Mouse (Mus musculus): Measurements from ENCODE around the gene 1810030O07Rik.
"Not testable (repeated sequence)": the region's sequence is repeated elsewhere in the genome, so short reads cannot be mapped to it uniquely, and the experiment has no call there.

Gene 1810030O07Rik

DNA sequence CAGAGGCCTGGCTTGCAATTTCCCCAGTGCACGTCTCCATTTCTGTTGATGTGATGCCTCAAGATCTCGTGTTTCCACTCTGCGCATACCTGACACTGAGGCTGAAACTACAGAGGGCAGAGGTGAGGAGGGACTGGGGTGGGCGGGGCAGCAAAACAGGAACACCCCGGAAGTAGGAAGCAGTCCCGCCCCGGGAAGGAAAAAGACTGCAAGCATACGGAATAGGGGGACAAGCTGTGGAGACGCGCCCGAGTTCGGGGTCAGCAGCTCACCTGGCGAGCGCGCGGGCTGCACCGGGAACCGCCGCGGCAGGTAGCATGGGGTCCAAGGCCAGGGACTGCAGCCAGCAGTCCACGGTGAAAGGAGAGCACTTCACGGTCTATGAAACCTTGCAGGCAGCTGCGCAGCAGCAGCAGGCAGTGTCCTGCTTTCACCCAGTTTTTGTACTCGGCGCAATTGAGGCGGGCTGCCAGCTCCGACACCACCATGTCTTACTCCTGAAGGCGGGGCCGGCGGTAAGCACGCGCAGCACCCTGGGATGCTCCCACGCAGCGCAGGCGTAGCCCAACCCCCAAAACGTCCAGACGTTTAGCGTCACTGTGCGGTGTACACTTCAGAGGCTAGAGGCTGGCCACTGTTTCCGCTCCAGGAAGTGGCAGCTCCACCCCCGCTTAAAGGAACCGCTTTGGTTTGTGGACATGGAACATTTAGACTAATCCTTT is at the start of gene 1810030O07Rik:
Gene 1810030O07Rik, minus strand, starts transcription at position 615 of the 722 bp plus-strand sequence.
- DNase-seq = peak; percentile 94

DNA sequence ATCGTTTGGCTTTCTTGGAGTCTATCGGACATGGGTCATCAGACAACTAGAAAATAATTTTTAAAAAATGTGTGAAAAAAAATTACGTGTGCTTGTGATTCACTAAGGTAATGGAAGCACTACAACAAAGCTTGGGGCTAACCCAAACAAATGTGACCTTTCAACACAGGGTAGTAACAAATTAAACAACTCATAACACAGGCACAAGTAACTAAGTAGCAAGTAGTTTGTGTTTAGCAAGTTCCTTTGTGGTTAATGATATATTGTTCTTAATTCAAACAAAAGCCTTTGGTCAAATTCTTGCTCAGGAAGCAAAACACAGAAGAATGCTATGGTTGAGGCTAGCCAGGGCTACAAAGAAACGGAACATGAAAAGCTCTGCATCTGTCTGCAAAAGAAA is 42.6 kb upstream of the 1810030O07Rik start:
- DNase-seq = no peak

DNA sequence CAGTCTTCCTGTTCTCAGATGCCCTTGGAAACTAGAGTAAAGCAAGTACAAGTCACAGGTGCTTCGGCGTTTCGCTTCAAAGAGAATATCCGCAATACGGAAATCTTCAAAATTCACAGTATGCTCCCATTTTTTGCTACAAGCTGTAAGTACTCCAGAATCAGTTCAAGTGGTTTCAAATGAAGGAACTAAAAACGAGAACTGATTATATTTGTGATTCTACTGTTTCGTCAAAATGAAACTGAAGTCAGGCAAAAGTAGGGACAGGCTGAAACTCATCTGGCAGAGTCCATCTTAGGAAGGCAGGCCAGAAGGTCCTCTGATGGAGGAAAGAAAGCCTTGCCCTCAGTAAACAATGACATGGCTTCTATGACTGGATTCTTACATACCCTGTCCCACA is 40.3 kb upstream of the 1810030O07Rik start:
- no peak for DNase-seq

DNA sequence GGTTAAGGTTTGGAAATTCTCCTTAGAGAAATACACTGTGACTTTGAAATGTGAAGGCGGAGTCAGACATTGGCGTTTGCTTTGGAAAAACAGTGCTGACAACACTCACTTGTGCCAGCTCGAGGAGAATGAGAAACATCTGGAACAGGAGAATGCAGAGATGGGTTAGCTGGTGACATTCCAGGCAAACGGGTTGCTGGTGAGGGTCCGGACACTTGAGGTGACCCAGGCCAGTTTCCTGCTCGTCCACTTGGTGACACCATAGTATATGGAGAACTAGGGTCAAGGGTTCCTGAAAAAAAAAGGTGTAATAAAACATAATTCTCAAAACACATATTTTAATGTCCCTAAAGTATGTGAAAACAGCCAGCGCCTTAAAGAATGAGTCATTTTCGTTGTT is 13.4 kb upstream of the 1810030O07Rik start:
- no peak for DNase-seq

DNA sequence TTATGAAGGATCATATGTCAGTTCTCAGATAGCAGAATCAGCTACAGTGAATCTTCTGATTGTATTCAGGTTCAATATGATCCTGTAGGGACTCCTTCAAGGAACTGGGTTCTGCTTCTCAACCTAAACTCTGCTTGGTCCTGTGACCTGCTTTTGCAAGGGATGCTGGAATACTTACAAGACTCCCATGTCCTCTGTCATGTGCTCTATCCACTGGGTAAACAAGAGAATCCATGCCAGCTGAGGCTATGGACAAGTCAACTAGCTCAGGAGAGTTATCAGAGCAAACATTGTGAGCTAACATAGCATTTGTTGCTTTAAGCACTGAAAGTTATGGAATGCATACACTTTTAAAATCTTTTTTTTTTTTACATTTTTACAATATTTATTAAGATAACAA is 12.6 kb upstream of the 1810030O07Rik start:
- DNase-seq = no peak

DNA sequence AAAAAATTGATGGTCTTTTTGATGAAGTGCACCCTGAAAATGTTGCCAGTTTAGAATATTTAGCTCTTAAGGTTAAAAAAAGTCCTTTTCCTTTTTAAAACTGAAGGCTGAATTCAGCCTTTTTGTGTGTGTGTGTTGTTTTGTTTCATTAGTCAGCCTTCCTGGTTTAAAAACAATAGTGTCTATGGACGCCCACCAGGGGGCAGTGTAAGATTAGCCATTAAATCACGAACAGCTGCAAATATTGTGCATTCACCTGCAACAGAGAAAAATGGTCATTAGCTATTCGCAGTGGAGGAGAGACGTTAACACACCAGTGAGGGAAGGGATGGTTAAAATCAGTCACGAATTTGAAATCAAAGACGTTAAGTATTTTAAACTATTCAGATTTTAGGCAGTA is 3.9 kb upstream of the 1810030O07Rik start:
- peak; percentile 41 for DNase-seq

DNA sequence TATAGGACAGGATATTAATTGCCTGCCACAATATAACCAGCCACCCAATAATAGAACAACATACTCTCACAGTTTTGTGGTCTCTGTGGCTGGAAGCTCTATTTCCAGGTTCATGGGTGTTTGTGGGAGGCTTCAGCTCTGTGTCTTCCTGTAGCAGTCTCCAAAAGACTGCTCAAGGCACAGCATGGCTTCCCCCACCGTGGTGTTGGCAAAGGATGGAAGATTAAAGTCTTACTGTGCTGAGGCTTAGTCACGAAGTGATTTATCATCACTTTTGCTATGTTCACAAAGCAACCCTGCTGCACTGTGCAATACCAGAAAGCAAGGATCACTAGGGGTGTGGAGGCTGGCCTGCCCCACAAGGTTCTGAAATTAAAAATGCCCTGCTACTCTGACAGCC is 19.6 kb downstream of the 1810030O07Rik start:
- no peak for DNase-seq

DNA sequence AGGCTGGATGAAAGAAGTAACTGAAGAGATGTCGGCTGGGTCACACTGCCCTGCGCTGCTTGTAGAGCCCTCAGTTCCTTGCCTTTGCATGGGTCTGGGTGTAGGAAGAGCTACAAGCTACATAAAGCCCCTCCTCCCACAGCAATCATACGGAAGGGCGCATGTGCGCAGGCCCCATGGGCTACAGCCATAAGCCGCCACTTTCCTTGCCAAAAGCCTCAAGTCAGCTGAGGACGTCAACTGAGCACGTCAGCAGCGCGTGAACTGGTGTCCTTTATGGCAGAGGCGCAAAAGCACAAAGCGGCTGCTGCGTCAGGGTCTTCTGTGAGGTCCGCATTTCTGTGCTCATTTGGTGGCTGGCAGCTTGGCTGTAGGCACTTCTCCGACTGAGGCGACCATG is 21.6 kb downstream of the 1810030O07Rik start:
- no peak for DNase-seq

DNA sequence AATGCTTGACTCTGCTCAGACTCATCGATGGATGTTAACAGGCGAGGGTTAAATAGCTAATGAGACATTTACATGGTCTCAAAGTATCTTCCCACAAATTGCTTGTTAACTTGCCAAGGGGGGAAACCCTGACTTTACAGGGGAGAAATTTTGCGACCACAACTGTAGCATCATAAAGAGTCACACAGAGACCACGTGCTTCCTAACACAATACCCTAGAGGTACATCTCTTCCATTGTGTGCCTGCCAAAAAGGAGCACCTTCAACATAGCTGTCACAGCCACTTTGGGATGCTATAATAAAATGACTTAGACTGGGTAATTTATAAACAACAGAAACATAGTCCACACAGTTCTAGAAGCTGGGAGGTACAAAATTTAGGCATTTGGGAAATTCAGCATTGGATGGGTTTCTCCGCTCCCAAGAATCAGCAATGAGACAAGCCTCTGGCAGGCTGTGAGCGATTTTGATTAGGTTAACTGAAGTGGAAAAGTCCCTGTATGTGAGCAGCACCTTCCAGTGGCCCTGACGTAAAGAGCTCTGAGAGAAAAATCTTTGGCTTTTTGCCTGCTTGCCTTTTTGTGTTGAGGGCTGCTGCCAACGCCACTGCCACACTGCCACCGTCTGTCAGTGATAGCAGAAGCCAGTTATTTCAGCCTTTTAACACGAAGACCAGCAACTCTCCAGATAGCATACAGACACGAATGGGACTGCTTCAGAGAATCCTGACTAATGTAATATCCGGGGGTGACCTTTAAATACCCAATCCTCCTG is 27.8 kb downstream of the 1810030O07Rik start:
- DNase-seq = peak; percentile 37

DNA sequence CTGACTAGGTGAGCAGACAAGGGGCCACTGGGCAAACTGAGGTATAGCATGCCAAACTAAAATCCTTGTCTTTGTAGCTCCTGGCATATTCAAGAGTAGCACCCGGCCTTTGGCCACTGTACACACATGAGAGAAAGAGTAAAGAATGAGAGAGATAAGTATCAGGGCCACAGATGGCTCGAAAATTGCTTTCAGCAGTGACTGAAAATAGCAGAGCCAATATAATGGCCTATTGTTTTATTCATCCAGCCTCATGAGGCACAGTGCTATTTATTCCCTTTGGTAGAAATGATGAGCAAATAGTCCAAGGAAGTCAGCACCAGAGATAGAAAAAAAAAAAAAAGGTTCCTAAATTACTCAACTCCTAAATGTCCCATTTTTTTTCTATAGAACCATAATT is 28.5 kb downstream of the 1810030O07Rik start:
- peak; percentile 19 for DNase-seq

DNA sequence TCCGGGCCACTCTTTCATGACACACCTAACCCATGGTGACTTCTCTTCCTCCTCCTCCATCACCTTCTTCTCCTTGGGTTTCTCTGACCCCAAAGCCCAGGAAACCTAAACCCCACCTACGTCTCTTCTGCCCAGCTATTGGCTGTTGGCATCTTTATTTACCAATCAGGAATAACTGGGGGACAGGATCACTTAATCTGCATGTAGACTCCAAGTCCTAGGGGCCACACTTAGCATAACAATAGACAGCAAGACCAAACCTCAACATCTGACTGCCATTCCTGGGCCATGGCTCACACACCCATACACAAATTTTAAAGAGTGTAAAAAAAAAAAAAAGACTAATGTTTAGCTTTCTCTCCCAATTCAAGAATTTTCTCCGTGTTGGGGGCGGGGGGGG is 48.3 kb downstream of the 1810030O07Rik start:
- DNase-seq = no peak

DNA sequence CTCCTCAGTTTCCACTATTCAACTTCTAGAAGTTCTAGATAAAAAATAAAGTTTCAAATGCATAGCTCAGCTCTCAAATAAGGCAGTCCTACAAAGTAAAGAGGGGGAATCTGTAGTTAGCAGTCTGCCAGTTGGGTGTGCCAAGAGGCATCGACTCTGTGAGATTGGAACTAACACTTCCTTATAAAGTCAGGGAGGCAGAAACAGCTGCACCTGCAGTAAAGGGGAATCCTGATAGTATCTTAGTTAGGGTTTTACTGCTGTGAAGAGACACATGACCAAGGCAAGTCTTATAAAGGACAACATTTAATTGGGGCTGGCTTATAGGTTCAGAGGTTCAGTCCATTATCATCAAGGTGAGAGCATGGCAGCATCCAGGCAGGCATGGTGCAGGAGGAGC is 61.1 kb downstream of the 1810030O07Rik start:
- DNase-seq = not testable (repeated sequence)

DNA sequence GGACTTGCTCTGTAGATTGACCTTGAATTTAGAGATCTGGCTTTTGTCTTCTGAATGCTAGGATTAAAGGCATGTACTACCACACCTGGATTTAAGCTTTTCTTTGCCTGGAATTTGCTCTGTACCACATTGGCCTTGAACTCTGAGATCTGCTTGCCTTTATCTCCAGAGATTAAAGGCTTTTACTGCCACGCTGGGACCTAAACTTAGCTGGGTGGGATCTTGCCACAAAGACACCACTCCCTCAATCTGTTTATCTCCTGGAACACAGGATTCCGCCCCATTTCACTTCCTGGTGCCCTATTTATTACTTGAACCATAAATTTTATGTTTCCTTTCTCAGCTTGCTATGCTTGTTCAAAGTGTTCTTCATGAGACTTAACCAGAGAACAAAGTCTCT is 62.3 kb downstream of the 1810030O07Rik start:
- DNase-seq = no peak

DNA sequence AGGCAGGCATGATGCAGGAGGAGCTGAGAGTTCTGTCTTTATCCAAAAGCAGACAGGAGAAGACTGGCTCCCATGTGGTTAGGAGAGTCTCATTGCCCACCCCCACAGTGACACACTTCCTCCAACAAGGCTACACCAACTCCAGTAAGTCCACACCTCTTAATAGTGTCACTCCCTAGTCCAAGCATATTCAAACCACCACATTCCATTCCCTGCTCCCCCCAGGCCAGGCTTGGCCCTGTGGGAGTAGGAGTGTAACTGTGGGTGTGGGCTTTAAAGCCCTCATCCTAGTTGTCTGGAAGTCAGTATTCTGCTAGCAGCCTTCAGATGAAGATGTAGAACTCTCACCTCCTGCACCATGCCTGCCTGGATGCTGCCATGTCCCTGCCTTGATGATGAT is 62.9 kb downstream of the 1810030O07Rik start:
- not testable (repeated sequence) for DNase-seq
